Mouse (Mus musculus): ENCODE results near the gene 2810006K23Rik.

2810006K23Rik gene

DNA sequence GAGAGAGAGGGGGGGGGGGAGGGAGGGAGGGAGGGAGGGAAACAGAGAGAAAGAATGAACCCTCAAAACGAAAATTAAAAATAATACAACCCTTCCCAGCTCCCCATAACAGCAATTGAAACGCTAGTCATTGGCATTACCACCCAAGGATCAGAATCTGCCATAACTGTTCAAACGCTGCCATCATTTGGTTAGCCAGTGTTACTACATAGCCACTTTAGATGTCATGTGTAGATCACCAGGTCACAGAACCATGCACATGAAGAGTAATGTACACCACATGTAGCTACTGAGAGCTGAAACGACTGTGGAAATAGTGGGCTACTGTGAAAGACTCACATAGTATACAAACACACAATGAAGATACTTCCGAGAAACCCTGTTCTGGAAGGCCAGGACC is 60.0 kb downstream of the 2810006K23Rik start:
- DNase-seq (ENCODE audit: low read depth, low spot score), result peak; percentile 33
